Mouse (Mus musculus) left cerebral cortex, adult 9 months (tissue): ENCODE measurements around the gene Uba6.

Experiments
- DNase-seq, 2 experiments: peaks; one replicate each; pipeline ENCODE4 v3.0.0; 2022; ENCODE audit warnings: low spot score in 2 of 2

Uba6 gene

GRCm38 (mm10) chr5:86072756-86073386 is 99.7 kb downstream of the Uba6 start:
- no peak for DNase-seq

- DNase-seq, result no peak
Measured at GRCm38 (mm10) chr5:86071538-86071937, 101.1 kb downstream of the Uba6 start, which contains the start of gene Stap1. Stap1 (plus strand) TSS chr5:86071746.

- DNase-seq, result no peak
Measured at GRCm38 (mm10) chr5:86069121-86069520, 103.5 kb downstream of the Uba6 start.

GRCm38 (mm10) chr5:86068451-86068850 is 104.2 kb downstream of the Uba6 start:
- no peak for DNase-seq

GRCm38 (mm10) chr5:86066551-86066929 is 106.1 kb downstream of the Uba6 start:
- peak; percentile 65 to 95 for DNase-seq

- no peak for DNase-seq
Measured at GRCm38 (mm10) chr5:86065876-86066550, 106.6 kb downstream of the Uba6 start.

GRCm38 (mm10) chr5:86065101-86065875 is 107.3 kb downstream of the Uba6 start, which contains the start of gene Cenpc1:
Cenpc1 (minus strand) TSS chr5:86065583.
- peak; percentile 87 to 96 for DNase-seq

GRCm38 (mm10) chr5:86063501-86063900 is 109.1 kb downstream of the Uba6 start:
- no peak for DNase-seq
